ENCODE assay signal across 12 mouse cellular contexts in genomic region chr4:150587597-150588299, GRCm38 (mm10).
DNase-seq lines count a peak whose midpoint lies in the region; ATAC-seq and TF ChIP-seq lines count a peak whose summit lies in the region.
"Had no signal": no experiment of that assay in that cellular context is flagged by ENCODE, and none has a peak within 500 bp of the region (broad histone marks: within the 10 kb centered on the region; RNA-seq: fewer than 3 reads in every experiment).

No protein-coding gene starts in this region.

- TF ChIP-seq EP300 in liver, postnatal 0 days (IDR thresholded peaks at IDR 0.05; ENCODE audit: low read depth) = no peak

- DNase-seq in kidney, postnatal 0 days (ENCODE audit: low spot score) = no peak
- no peak for DNase-seq in kidney, adult 8-10 months
- DNase-seq in liver, postnatal 0 days = no peak
- no peak for DNase-seq in thymus, postnatal 25 days
- DNase-seq in frontal cortex, adult 2 months (ENCODE audit: extremely low spot score in 1 of 2, low spot score in 1 of 2) = no peak
- DNase-seq: adrenal gland, adult 2 months; cerebellum, adult 2 months; heart, postnatal 4 days had no signal

- no peak overlapping the region for H3K4me2 ChIP-seq in kidney, postnatal 0 days (ENCODE audit: low read length)
- no peak overlapping the region for H3K4me2 ChIP-seq in embryonic facial prominence, embryonic 15.5 days (replicated peaks)
- H3K4me2 ChIP-seq in liver, postnatal 0 days (ENCODE audit: low read depth, low read length) = peak overlapping the region; percentile 63
- H3K4me2 ChIP-seq: limb, embryonic 15.5 days had no signal

- no peak for TF ChIP-seq CTCF in kidney, postnatal 0 days (IDR thresholded peaks at IDR 0.05; ENCODE audit: low read depth)
- no peak for TF ChIP-seq CTCF in liver, postnatal 0 days (IDR thresholded peaks at IDR 0.05; ENCODE audit: low read depth)

- peak overlapping the region; percentile 68 for H3K27ac ChIP-seq in kidney, postnatal 0 days
- peak overlapping the region; percentile 48; the same call in 1 of the 2 replicates for H3K27ac ChIP-seq in embryonic facial prominence, embryonic 15.5 days (replicated peaks)
- H3K27ac ChIP-seq in liver, postnatal 0 days (ENCODE audit: low read depth) = 0 out of 2 replicates have a peak overlapping the region, but pooled peaks have one; percentile 58
- H3K27ac ChIP-seq: limb, embryonic 15.5 days had no signal

- WGBS in kidney, postnatal 0 days = 59% methylated on average over 8 of the region's 8 CpGs
- 56% methylated on average over 8 of the region's 8 CpGs for WGBS in embryonic facial prominence, embryonic 15.5 days
- 41% methylated on average over 8 of the region's 8 CpGs for WGBS in liver, postnatal 0 days (ENCODE audit: insufficient replicate concordance)

- no peak for ATAC-seq in kidney, postnatal 0 days (replicated peaks; ENCODE audit: low FRiP score, low read depth)
- ATAC-seq in activated CD4-positive, CD25-positive, alpha-beta regulatory T cell, adult 4 months = peak; percentile 11
- ATAC-seq in embryonic facial prominence, embryonic 15.5 days (ENCODE audit: insufficient number of reproducible peaks, low FRiP score, low TSS enrichment, low read depth) = no peak
- ATAC-seq in liver, postnatal 0 days = no peak
- ATAC-seq in megakaryocyte-erythroid progenitor cell, adult 5-6 weeks (replicated peaks; ENCODE audit: low FRiP score, low TSS enrichment, poor library complexity, severe bottlenecking) = no peak

- no peaks in the 10 kb centered on the region for H3K27me3 ChIP-seq in kidney, postnatal 0 days (ENCODE audit: insufficient read depth, low read length)
- no peaks in the 10 kb centered on the region for H3K27me3 ChIP-seq in embryonic facial prominence, embryonic 15.5 days
- H3K27me3 ChIP-seq in liver, postnatal 0 days (ENCODE audit: insufficient read depth, low read length) = no peaks in the 10 kb centered on the region
- H3K27me3 ChIP-seq: limb, embryonic 15.5 days had no signal

- H3K9ac ChIP-seq in kidney, postnatal 0 days (ENCODE audit: low read depth, low read length) = no peak overlapping the region
- no peak overlapping the region for H3K9ac ChIP-seq in embryonic facial prominence, embryonic 15.5 days
- H3K9ac ChIP-seq in liver, postnatal 0 days (replicated peaks) = no peak overlapping the region
- H3K9ac ChIP-seq: limb, embryonic 15.5 days had no signal

- H3K4me1 ChIP-seq in kidney, postnatal 0 days (replicated peaks; ENCODE audit: insufficient read depth, low read length) = peaks cover 80% of the 10 kb centered on the region
- H3K4me1 ChIP-seq in embryonic facial prominence, embryonic 15.5 days = peaks cover 59% of the 10 kb centered on the region
- peaks cover 77% of the 10 kb centered on the region for H3K4me1 ChIP-seq in liver, postnatal 0 days (ENCODE audit: insufficient read depth)

- H3K9me3 ChIP-seq in kidney, postnatal 0 days (replicated peaks; ENCODE audit: low read length) = no peaks in the 10 kb centered on the region
- H3K9me3 ChIP-seq in embryonic facial prominence, embryonic 15.5 days (replicated peaks) = no peaks in the 10 kb centered on the region
- H3K9me3 ChIP-seq in liver, postnatal 0 days (ENCODE audit: low read length) = no peaks in the 10 kb centered on the region
- H3K9me3 ChIP-seq: limb, embryonic 15.5 days had no signal

- no peaks in the 10 kb centered on the region for H3K36me3 ChIP-seq in kidney, postnatal 0 days (ENCODE audit: insufficient read depth, low read length)
- H3K36me3 ChIP-seq in embryonic facial prominence, embryonic 15.5 days = no peaks in the 10 kb centered on the region
- H3K36me3 ChIP-seq in liver, postnatal 0 days (replicated peaks; ENCODE audit: insufficient read depth, low read length) = no peaks in the 10 kb centered on the region; the same call in 1 of the 2 replicates
- H3K36me3 ChIP-seq: limb, embryonic 15.5 days had no signal

- no peak overlapping the region for H3K4me3 ChIP-seq in kidney, postnatal 0 days (replicated peaks; ENCODE audit: low read depth, low read length)
- no peak overlapping the region for H3K4me3 ChIP-seq in embryonic facial prominence, embryonic 15.5 days (replicated peaks)
- peak overlapping the region; percentile 33; the same call in 1 of the 2 replicates for H3K4me3 ChIP-seq in liver, postnatal 0 days (ENCODE audit: low read depth, low read length)
- H3K4me3 ChIP-seq: limb, embryonic 15.5 days had no signal
